Mouse (Mus musculus) kidney, adult 9 months (tissue): ENCODE measurements around the gene Slc3a1.

Experiments
- DNase-seq: peaks from one replicate; pipeline ENCODE4 v3.0.0; 2022

The Slc3a1 gene

GRCm38 (mm10) chr17:85038311-85038710, 10.1 kb downstream of the Slc3a1 start:
- peak; percentile 60 for DNase-seq

- DNase-seq = no peak
Measured at GRCm38 (mm10) chr17:85038761-85039160, 10.6 kb downstream of the Slc3a1 start.

- peak; percentile 90 for DNase-seq
Measured at GRCm38 (mm10) chr17:85040913-85041312, 12.7 kb downstream of the Slc3a1 start.

- peak; percentile 92 for DNase-seq
Measured at GRCm38 (mm10) chr17:85042419-85042818, 14.2 kb downstream of the Slc3a1 start.

- DNase-seq = peak; percentile 90
Measured at GRCm38 (mm10) chr17:85043404-85043816, 15.2 kb downstream of the Slc3a1 start.

GRCm38 (mm10) chr17:85044466-85044865, 16.3 kb downstream of the Slc3a1 start:
- DNase-seq = peak; percentile 91

GRCm38 (mm10) chr17:85045160-85045559, 17.0 kb downstream of the Slc3a1 start:
- peak; percentile 52 for DNase-seq

- DNase-seq = peak; percentile 79
Measured at GRCm38 (mm10) chr17:85048379-85048778, 20.2 kb downstream of the Slc3a1 start.

- no peak for DNase-seq
Measured at GRCm38 (mm10) chr17:85058276-85058675, 30.1 kb downstream of the Slc3a1 start.

GRCm38 (mm10) chr17:85059136-85059535, 31.0 kb downstream of the Slc3a1 start:
- no peak for DNase-seq

GRCm38 (mm10) chr17:85063560-85063959, 35.4 kb downstream of the Slc3a1 start:
- no peak for DNase-seq

- DNase-seq = no peak
Measured at GRCm38 (mm10) chr17:85067331-85067730, 39.2 kb downstream of the Slc3a1 start.

- no peak for DNase-seq
Measured at GRCm38 (mm10) chr17:85070658-85071057, 42.5 kb downstream of the Slc3a1 start.

GRCm38 (mm10) chr17:85071088-85071775, 43.1 kb downstream of the Slc3a1 start:
- no peak for DNase-seq

GRCm38 (mm10) chr17:85072383-85072782, 44.2 kb downstream of the Slc3a1 start:
- no peak for DNase-seq

GRCm38 (mm10) chr17:85073214-85073613, 45.0 kb downstream of the Slc3a1 start:
- DNase-seq = no peak

GRCm38 (mm10) chr17:85074083-85074482, 45.9 kb downstream of the Slc3a1 start:
- DNase-seq = no peak

- no peak for DNase-seq
Measured at GRCm38 (mm10) chr17:85079276-85079675, 51.1 kb downstream of the Slc3a1 start.

- DNase-seq = no peak
Measured at GRCm38 (mm10) chr17:85080781-85081180, 52.6 kb downstream of the Slc3a1 start.

- no peak for DNase-seq
Measured at GRCm38 (mm10) chr17:85085335-85085734, 57.2 kb downstream of the Slc3a1 start.

- no peak for DNase-seq
Measured at GRCm38 (mm10) chr17:85086501-85086900, 58.3 kb downstream of the Slc3a1 start.

GRCm38 (mm10) chr17:85087591-85087990, 59.4 kb downstream of the Slc3a1 start:
- no peak for DNase-seq

GRCm38 (mm10) chr17:85088401-85088800, 60.2 kb downstream of the Slc3a1 start:
- DNase-seq = no peak

GRCm38 (mm10) chr17:85089011-85089410, 60.8 kb downstream of the Slc3a1 start:
- no peak for DNase-seq

GRCm38 (mm10) chr17:85089621-85090020, 61.4 kb downstream of the Slc3a1 start:
- DNase-seq = no peak
